Mouse (Mus musculus) stomach, postnatal 0 days (tissue): ENCODE data around the gene Lsm2. TPM values are rescaled to one million over a fixed set of nuclear protein-coding genes. Genes with fewer than 3 reads are reported as not detected.
"Not testable (repeated sequence)": the region's sequence is repeated elsewhere in the genome, so short reads cannot be mapped to it uniquely, and the experiment has no call there.

Experiments used
- ATAC-seq: fragments of 200-750 bp; cut with Nextera tagmentation; 2 replicates; pipeline ENCODE4 v1.8.0; 2017; ENCODE audit not compliant: low FRiP score, low TSS enrichment
- DNase-seq: peaks from one replicate; pipeline ENCODE4 v3.0.0-alpha.2; 2016; ENCODE audit warnings: low spot score
- H3K27ac ChIP-seq: fragments of 300-500 bp; sonication (generic); replicated peaks from 2 replicates; pipeline ENCODE4 v1.5.1; 2014; ENCODE audit warnings: mild to moderate bottlenecking, control low read depth
- H3K27me3 ChIP-seq: fragments of 300-500 bp; sonication (generic); 2 replicates; pipeline ENCODE4 v1.6.1; 2014; ENCODE audit warnings: low read length; ENCODE audit not compliant: control insufficient read depth, insufficient read depth
- H3K36me3 ChIP-seq: fragments of 300-500 bp; sonication (generic); 2 replicates; pipeline ENCODE4 v1.6.1; 2014; ENCODE audit warnings: low read length, mixed read lengths; ENCODE audit not compliant: control insufficient read depth, insufficient read depth
- H3K4me1 ChIP-seq: fragments of 300-500 bp; sonication (generic); replicated peaks from 2 replicates; pipeline ENCODE4 v1.6.1; 2014; ENCODE audit warnings: antibody characterized with exemption; ENCODE audit not compliant: control insufficient read depth, insufficient read depth
- H3K4me2 ChIP-seq: fragments of 300-500 bp; sonication (generic); replicated peaks from 2 replicates; pipeline ENCODE4 v1.6.1; 2014; ENCODE audit warnings: low read depth, mild to moderate bottlenecking, control low read depth, moderate library complexity
- H3K4me3 ChIP-seq: fragments of 300-500 bp; sonication (generic); 2 replicates; pipeline ENCODE4 v1.5.1; 2014; ENCODE audit warnings: low read depth, low read length, control low read depth
- H3K9ac ChIP-seq: fragments of 300-500 bp; sonication (generic); 2 replicates; pipeline ENCODE4 v1.6.1; 2014; ENCODE audit warnings: mild to moderate bottlenecking, low read length, control low read depth, mixed read lengths
- H3K9me3 ChIP-seq: fragments of 300-500 bp; sonication (generic); 2 replicates; pipeline ENCODE4 v1.6.1; 2016; ENCODE audit warnings: low read length; ENCODE audit not compliant: control insufficient read depth
- CTCF ChIP-seq: IDR thresholded peaks from 2 replicates; pipeline ENCODE4 v1.5.1; 2016; ENCODE audit warnings: antibody characterized with exemption, low read depth, mild to moderate bottlenecking, moderate library complexity
- EP300 ChIP-seq: optimal IDR thresholded peaks from 2 replicates; pipeline ENCODE3; 2016; ENCODE audit warnings: antibody characterized with exemption
- WGBS: fragments of 180-500 bp; shearing (Covaris S2); extraction: QIAGEN DNeasy Blood & Tissue Kit; methylation state at CpG from one replicate; pipeline ENCODE4 v1.1.7; 2014; 5-methylcytosine and 5-hydroxymethylcytosine counted together
- polyA plus RNA-seq: library from polyadenylated mRNA; unstranded; fragments of >200 nt; fragmentation: Nextera tagmentation; extraction: Ambion mirVana; gene quantifications from 2 replicates; pipeline ENCODE4 v1.2.1, GENCODE M21; 2015

Lsm2 gene
- polyA plus RNA-seq, 1 experiment from 2014 or later: 75.1 TPM

GRCm38 (mm10) chr17:35001452-35002152, 19.9 kb downstream of the Lsm2 start:
- H3K4me1 ChIP-seq: peaks cover 9% of the 10 kb centered on the region
- no peak for TF ChIP-seq CTCF
- no peak for TF ChIP-seq EP300
- H3K27ac ChIP-seq: peak overlapping the region; percentile 98
- peak overlapping the region; percentile 76 for H3K4me3 ChIP-seq
- peak overlapping the region; percentile 87 for H3K9ac ChIP-seq
- under 1% methylated on average over 35 of the region's 35 CpGs for WGBS
- no peaks in the 10 kb centered on the region for H3K9me3 ChIP-seq
- H3K4me2 ChIP-seq: peak overlapping the region; percentile 99
- peak; percentile 46 for DNase-seq
- peaks cover 12% of the 10 kb centered on the region for H3K36me3 ChIP-seq
- no peak; the same call in 1 of the 2 replicates for ATAC-seq
- H3K27me3 ChIP-seq: no peaks in the 10 kb centered on the region

- peak; percentile 23 for DNase-seq
- ATAC-seq: no peak
- peak overlapping the region; percentile 76 for H3K4me3 ChIP-seq
- peak overlapping the region; percentile 50 for H3K9ac ChIP-seq
- no peak for TF ChIP-seq CTCF
- TF ChIP-seq EP300: no peak
- H3K9me3 ChIP-seq: no peaks in the 10 kb centered on the region
- no peaks in the 10 kb centered on the region for H3K27me3 ChIP-seq
- H3K4me1 ChIP-seq: peaks cover 9% of the 10 kb centered on the region
- H3K4me2 ChIP-seq: peak overlapping the region; percentile 99
- H3K27ac ChIP-seq: peak overlapping the region; percentile 78
- peaks cover 12% of the 10 kb centered on the region for H3K36me3 ChIP-seq
- WGBS: 6% methylated on average over 12 of the region's 12 CpGs
Measured at GRCm38 (mm10) chr17:35002153-35002865, 20.6 kb downstream of the Lsm2 start.

GRCm38 (mm10) chr17:35003022-35003838, 21.6 kb downstream of the Lsm2 start:
- H3K36me3 ChIP-seq: peaks cover 14% of the 10 kb centered on the region
- no peak for ATAC-seq
- 0 out of 2 replicates have a peak overlapping the region, but pooled peaks have one; percentile 27 for H3K9ac ChIP-seq
- no peak for DNase-seq
- WGBS: 51% methylated on average over 9 of the region's 9 CpGs
- H3K4me2 ChIP-seq: 0 out of 2 replicates have a peak overlapping the region, but pooled peaks have one; percentile 2
- H3K27me3 ChIP-seq: no peaks in the 10 kb centered on the region
- H3K9me3 ChIP-seq: no peaks in the 10 kb centered on the region
- peaks cover 9% of the 10 kb centered on the region for H3K4me1 ChIP-seq
- TF ChIP-seq EP300: no peak
- H3K27ac ChIP-seq: no peak overlapping the region
- H3K4me3 ChIP-seq: no peak overlapping the region

- Histone ChIP-seq H3K4me3 (no peak overlapping the region), H3K4me2 (no peak overlapping the region), H3K27ac (no peak overlapping the region), H3K9ac (no peak overlapping the region), H3K27me3 (no peaks in the 10 kb centered on the region), H3K36me3 (peaks cover 14% of the 10 kb centered on the region), H3K4me1 (peaks cover 9% of the 10 kb centered on the region), H3K9me3 (no peaks in the 10 kb centered on the region)
- ATAC-seq: no peak
- TF ChIP-seq EP300 (no peak), CTCF (no peak)
- DNase-seq: no peak
- 96% methylated on average over 17 of the region's 17 CpGs for WGBS
Measured at GRCm38 (mm10) chr17:35004075-35004717, 22.5 kb downstream of the Lsm2 start.

GRCm38 (mm10) chr17:35005158-35005557, 23.5 kb downstream of the Lsm2 start:
- no peak for DNase-seq
- no peaks in the 10 kb centered on the region for H3K27me3 ChIP-seq
- H3K4me3 ChIP-seq: no peak overlapping the region
- H3K4me1 ChIP-seq: peaks cover 9% of the 10 kb centered on the region
- ATAC-seq: no peak
- no peak overlapping the region for H3K4me2 ChIP-seq
- TF ChIP-seq CTCF (no peak), EP300 (no peak)
- H3K36me3 ChIP-seq: peaks cover 14% of the 10 kb centered on the region
- no peak overlapping the region for H3K27ac ChIP-seq
- WGBS: 90% methylated on average over 10 of the region's 10 CpGs
- H3K9ac ChIP-seq: no peak overlapping the region
- H3K9me3 ChIP-seq: no peaks in the 10 kb centered on the region

- H3K9me3 ChIP-seq, H3K27ac ChIP-seq, H3K4me3 ChIP-seq, H3K4me1 ChIP-seq, H3K9ac ChIP-seq, ATAC-seq, DNase-seq, H3K4me2 ChIP-seq, H3K27me3 ChIP-seq: not testable (repeated sequence)
- peaks cover 22% of the 10 kb centered on the region for H3K36me3 ChIP-seq
- WGBS: 96% methylated on average over 4 of the region's 5 CpGs
Measured at GRCm38 (mm10) chr17:35005902-35006301, 24.2 kb downstream of the Lsm2 start.
